Mouse (Mus musculus) liver, embryonic 14.5 days (tissue): ENCODE measurements around the gene Selp. TPM values are rescaled to one million over a fixed set of nuclear protein-coding genes. Genes with fewer than 3 reads are reported as not detected.

Source experiments
- ATAC-seq: fragments of 200-750 bp; cut with Nextera tagmentation; 2 replicates; pipeline ENCODE4 v1.8.0; 2017; ENCODE audit warnings: moderate number of reproducible peaks, mild to moderate bottlenecking, moderate library complexity; ENCODE audit not compliant: insufficient read depth
- DNase-seq, 3 experiments: peaks; one replicate each; pipeline ENCODE4 v3.0.0-alpha.2; 2012 to 2013; ENCODE audit warnings: low read depth in 3 of 3, low spot score in 3 of 3
- H3K27ac ChIP-seq: fragments of 300-500 bp; sonication (generic); 2 replicates; pipeline ENCODE4 v1.5.1; 2014; ENCODE audit warnings: moderate library complexity, mild to moderate bottlenecking, control low read depth, inconsistent platforms
- H3K27me3 ChIP-seq: fragments of 300-500 bp; sonication (generic); 2 replicates; pipeline ENCODE4 v1.6.1; 2014; ENCODE audit warnings: mild to moderate bottlenecking, low read length, moderate library complexity; ENCODE audit not compliant: control insufficient read depth, insufficient read depth
- H3K36me3 ChIP-seq: fragments of 300-500 bp; sonication (generic); replicated peaks from 2 replicates; pipeline ENCODE4 v1.6.1; 2014; ENCODE audit warnings: low read depth; ENCODE audit not compliant: control insufficient read depth, insufficient read depth
- H3K4me1 ChIP-seq, 2 experiments: fragments of 200-500 bp in 1 of 2; fragments of 300-500 bp in 1 of 2; sonication (generic) in 1 of 2; replicated peaks; 2 replicates each; pipeline ENCODE4 v1.6.1; 2012 to 2014; ENCODE audit warnings: antibody characterized with exemption in 1 of 2, inconsistent platforms in 1 of 2, low read length in 1 of 2; ENCODE audit not compliant: control insufficient read depth in 2 of 2, insufficient read depth in 2 of 2
- H3K4me2 ChIP-seq: fragments of 300-500 bp; sonication (generic); 2 replicates; pipeline ENCODE4 v1.6.1; 2014; ENCODE audit warnings: low read depth, mild to moderate bottlenecking, control low read depth, moderate library complexity
- H3K4me3 ChIP-seq, 2 experiments: fragments of 200-500 bp in 1 of 2; fragments of 300-500 bp in 1 of 2; sonication (generic) in 1 of 2; 2 replicates each; pipeline ENCODE4 v1.5.1; 2012 to 2014; ENCODE audit warnings: low read depth in 2 of 2, low read length in 2 of 2, mild to moderate bottlenecking in 2 of 2, control low read depth in 1 of 2, inconsistent platforms in 1 of 2, moderate library complexity in 1 of 2; ENCODE audit not compliant: insufficient read depth in 1 of 2
- H3K9ac ChIP-seq: fragments of 300-500 bp; sonication (generic); replicated peaks from 2 replicates; pipeline ENCODE4 v1.6.1; 2014; ENCODE audit warnings: mild to moderate bottlenecking, control low read depth, moderate library complexity
- H3K9me3 ChIP-seq: fragments of 300-500 bp; sonication (generic); 2 replicates; pipeline ENCODE4 v1.6.1; 2016; ENCODE audit warnings: low read length, mixed read lengths; ENCODE audit not compliant: control insufficient read depth
- CTCF ChIP-seq: IDR thresholded peaks from 2 replicates; pipeline ENCODE4 v1.5.1; 2016; ENCODE audit warnings: antibody characterized with exemption, low read depth, control low read depth
- EP300 ChIP-seq: IDR thresholded peaks from 2 replicates; pipeline ENCODE4 v1.6.1; 2016; ENCODE audit warnings: antibody characterized with exemption, low read depth
- WGBS: fragments of 180-500 bp; shearing (Covaris S2); extraction: QIAGEN DNeasy Blood & Tissue Kit; methylation state at CpG from one replicate; pipeline ENCODE4 v1.1.7; 2014; ENCODE audit not compliant: insufficient replicate concordance; 5-methylcytosine and 5-hydroxymethylcytosine counted together
- polyA plus RNA-seq, 2 experiments: library from polyadenylated mRNA; depleted of rRNA in 1 of 2; stranded (reverse) in 1 of 2; unstranded in 1 of 2; fragments of >200 nt; fragmentation: Nextera tagmentation in 1 of 2; extraction: Ambion mirVana in 1 of 2; gene quantifications; 2 replicates each; pipeline versions ENCODE4 v1.2.1 to v1.2.3; 2012 to 2014

Gene Selp
- polyA plus RNA-seq (2012; rRNA removed) (0.31 and 0.37 TPM in 2 replicates), polyA plus RNA-seq (2014; fragmentation: Nextera tagmentation; extraction: Ambion mirVana) (0.54 and 0.75 TPM in 2 replicates)

DNA sequence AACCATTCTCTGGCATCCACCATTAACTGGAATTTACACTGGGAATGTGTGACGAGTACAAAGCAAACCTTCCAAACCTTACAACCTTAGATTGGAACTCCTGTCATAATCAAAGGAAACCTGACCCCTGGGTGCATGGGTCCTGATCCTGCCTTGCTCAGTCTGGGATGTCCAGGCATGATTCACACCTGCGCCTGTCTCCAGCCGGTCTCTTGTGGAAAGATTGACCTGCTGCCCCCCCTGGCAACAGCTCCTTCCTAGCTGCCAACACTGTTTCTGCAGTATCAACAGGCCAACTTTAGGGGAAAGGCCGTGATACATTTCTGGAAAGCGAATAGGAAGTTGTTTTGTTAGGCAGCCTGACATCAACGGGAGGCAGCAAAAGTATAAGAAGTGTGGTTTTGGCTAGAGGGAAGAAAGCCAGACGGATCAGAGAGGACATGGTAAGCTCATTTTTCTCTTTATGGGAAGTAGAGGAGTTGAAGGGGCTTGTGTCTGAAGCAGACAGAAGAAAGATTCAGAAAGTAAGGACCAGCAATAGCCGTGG lies at the start of gene Selp:
Selp (plus strand) TSS at position 318 of the 547 bp plus-strand sequence.
- Histone ChIP-seq H3K4me1 (no peaks in the 10 kb centered on the region; a peak in 1 of 4 replicates), H3K9me3 (no peaks in the 10 kb centered on the region), H3K27ac (no peak within 1 kb of the TSS), H3K4me3 (no peak within 1 kb of the TSS), H3K36me3 (no peaks in the 10 kb centered on the region), H3K9ac (no peak within 1 kb of the TSS), H3K27me3 (no peaks in the 10 kb centered on the region), H3K4me2 (no peak within 1 kb of the TSS)
- DNase-seq (no peak), ATAC-seq (no peak)
- 38% methylated on average over 8 of the region's 8 CpGs for WGBS
- TF ChIP-seq EP300 (no peak), CTCF (no peak)

- no peaks in the 10 kb centered on the region for H3K9me3 ChIP-seq
- H3K4me1 ChIP-seq, result peaks cover 0 to 6% of the 10 kb centered on the region in 2 experiments; a peak in 2 of 4 replicates
- no peak overlapping the region for H3K27ac ChIP-seq
- DNase-seq (no peak), ATAC-seq (no peak)
- no peak overlapping the region for H3K4me2 ChIP-seq
- H3K27me3 ChIP-seq, result no peaks in the 10 kb centered on the region
- no peaks in the 10 kb centered on the region for H3K36me3 ChIP-seq
- no peak overlapping the region for H3K4me3 ChIP-seq
- H3K9ac ChIP-seq, result no peak overlapping the region
- TF ChIP-seq CTCF (no peak), EP300 (no peak)
These were observed 45.8 kb upstream of the Selp start for GRCm38 (mm10) chr1:164069261-164069660.

- TF ChIP-seq CTCF (no peak), EP300 (no peak)
- 58% methylated on average over 4 of the region's 4 CpGs for WGBS
- H3K4me3 ChIP-seq, result no peak overlapping the region
These were observed 44.6 kb upstream of the Selp start for GRCm38 (mm10) chr1:164070461-164070860.

GRCm38 (mm10) chr1:164071111-164071510 lies 44.0 kb upstream of the Selp start:
- ATAC-seq, result no peak
- Histone ChIP-seq H3K9ac (no peak overlapping the region), H3K9me3 (no peaks in the 10 kb centered on the region), H3K4me3 (no peak overlapping the region), H3K4me1 (peaks cover 0 to 8% of the 10 kb centered on the region in 2 experiments; a peak in 2 of 4 replicates), H3K27me3 (no peaks in the 10 kb centered on the region), H3K4me2 (no peak overlapping the region), H3K36me3 (no peaks in the 10 kb centered on the region), H3K27ac (no peak overlapping the region)
- no peak for DNase-seq
- TF ChIP-seq EP300 (no peak), CTCF (no peak)
- WGBS, result 40% methylated on average over 7 of the region's 7 CpGs

More at GRCm38 (mm10) chr1:164070461-164070860, 44.6 kb upstream of the Selp start:
- Histone ChIP-seq H3K27ac (no peak overlapping the region), H3K36me3 (no peaks in the 10 kb centered on the region), H3K9ac (no peak overlapping the region), H3K27me3 (no peaks in the 10 kb centered on the region), H3K9me3 (no peaks in the 10 kb centered on the region), H3K4me1 (peaks cover 0 to 8% of the 10 kb centered on the region in 2 experiments; a peak in 2 of 4 replicates), H3K4me2 (no peak overlapping the region)
- DNase-seq (no peak), ATAC-seq (no peak)

DNA sequence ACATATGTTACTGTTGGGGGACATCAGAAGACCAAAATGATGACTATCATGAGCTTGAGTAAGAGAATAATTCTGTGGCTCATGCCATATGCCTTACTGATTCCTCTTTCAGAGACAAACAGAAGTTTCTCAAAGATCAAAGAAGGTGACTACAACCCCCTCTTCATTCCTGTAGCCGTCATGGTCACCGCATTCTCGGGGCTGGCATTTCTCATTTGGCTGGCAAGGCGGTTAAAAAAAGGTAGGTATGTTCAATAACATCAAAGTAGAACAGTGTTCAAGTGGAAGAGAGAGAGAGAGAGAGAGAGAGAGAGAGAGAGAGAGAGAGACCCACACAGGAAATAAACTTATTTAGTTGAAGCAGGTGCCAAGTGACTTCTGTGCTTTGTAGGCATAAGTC lies 43.1 kb upstream of the Selp start:
- WGBS, result 67% methylated on average over 4 of the region's 4 CpGs

More for the DNA sequence above, 43.1 kb upstream of the Selp start:
- ATAC-seq (no peak), DNase-seq (no peak)
- Histone ChIP-seq H3K27ac (no peak overlapping the region), H3K4me3 (no peak overlapping the region), H3K9me3 (no peaks in the 10 kb centered on the region), H3K27me3 (no peaks in the 10 kb centered on the region), H3K36me3 (no peaks in the 10 kb centered on the region), H3K4me1 (peaks cover 0 to 8% of the 10 kb centered on the region in 2 experiments; a peak in 2 of 4 replicates), H3K9ac (no peak overlapping the region), H3K4me2 (no peak overlapping the region)
- no peak for TF ChIP-seq CTCF
- no peak for TF ChIP-seq EP300
